Mouse (Mus musculus): ENCODE results near the gene Rdh5.

The Rdh5 gene

GRCm38 (mm10) chr10:128929638-128930378, 7.1 kb upstream of the Rdh5 start:
- DNase-seq: no peak

GRCm38 (mm10) chr10:128928356-128928755, 5.7 kb upstream of the Rdh5 start:
- DNase-seq: no peak

- no peak for DNase-seq
Measured at GRCm38 (mm10) chr10:128923935-128924334, 1.2 kb upstream of the Rdh5 start, which contains the start of gene Bloc1s1. TSS of gene Bloc1s1 (minus strand) at chr10:128924035.

GRCm38 (mm10) chr10:128923013-128923691, 464 bp upstream of the Rdh5 start:
- peak; percentile 97 for DNase-seq

GRCm38 (mm10) chr10:128921883-128922821, 536 bp downstream of the Rdh5 start:
- DNase-seq: no peak

GRCm38 (mm10) chr10:128921251-128921650, 1.4 kb downstream of the Rdh5 start:
- no peak for DNase-seq

GRCm38 (mm10) chr10:128920736-128921161, 1.9 kb downstream of the Rdh5 start:
- DNase-seq: peak; percentile 53 to 77

GRCm38 (mm10) chr10:128919966-128920365, 2.7 kb downstream of the Rdh5 start:
- no peak for DNase-seq

- DNase-seq: peak; percentile 83 to 90
Measured at GRCm38 (mm10) chr10:128919203-128919631, 3.5 kb downstream of the Rdh5 start.

- peak; percentile 58 to 63 for DNase-seq
Measured at GRCm38 (mm10) chr10:128918246-128918645, 4.4 kb downstream of the Rdh5 start.

GRCm38 (mm10) chr10:128917400-128917799, 5.3 kb downstream of the Rdh5 start:
- no peak for DNase-seq

- no peak for DNase-seq
Measured at GRCm38 (mm10) chr10:128916665-128917064, 6.0 kb downstream of the Rdh5 start.

- no peak for DNase-seq
Measured at GRCm38 (mm10) chr10:128915550-128915949, 7.1 kb downstream of the Rdh5 start.

GRCm38 (mm10) chr10:128913696-128914095, 9.0 kb downstream of the Rdh5 start:
- peak in 1 of 2 experiments; percentile 37 for DNase-seq

- DNase-seq: peak; percentile 85 to 95
Measured at GRCm38 (mm10) chr10:128913219-128913618, 9.5 kb downstream of the Rdh5 start.

GRCm38 (mm10) chr10:128912791-128913190, 9.9 kb downstream of the Rdh5 start:
- DNase-seq: no peak

GRCm38 (mm10) chr10:128912268-128912667, 10.4 kb downstream of the Rdh5 start:
- DNase-seq: no peak

- no peak for DNase-seq
Measured at GRCm38 (mm10) chr10:128911430-128911829, 11.3 kb downstream of the Rdh5 start.

GRCm38 (mm10) chr10:128910066-128910841, 12.4 kb downstream of the Rdh5 start:
- DNase-seq: peak in 1 of 2 experiments; percentile 61

GRCm38 (mm10) chr10:128909567-128910028, 13.1 kb downstream of the Rdh5 start:
- peak; percentile 91 to 94 for DNase-seq

- peak; percentile 82 to 83 for DNase-seq
Measured at GRCm38 (mm10) chr10:128908778-128909448, 13.8 kb downstream of the Rdh5 start.

All from kidney, adult 8-10 months (tissue).